Mouse (Mus musculus): ENCODE data around the gene Il1rl2. TPM values are rescaled to one million over a fixed set of nuclear protein-coding genes. Genes with fewer than 3 reads are reported as not detected.
"Not testable (repeated sequence)": the region's sequence is repeated elsewhere in the genome, so short reads cannot be mapped to it uniquely, and the experiment has no call there.

Il1rl2 gene
- polyA plus RNA-seq, 2 experiments, result 5.9 to 7.6 TPM

GRCm38 (mm10) chr1:40293891-40294290 lies 30.5 kb upstream of the Il1rl2 start:
- 82% methylated on average over 7 of the region's 7 CpGs for WGBS
- no peaks in the 10 kb centered on the region for H3K9me3 ChIP-seq (ENCODE audit: control insufficient read depth, low read length)
- no peaks in the 10 kb centered on the region for H3K4me1 ChIP-seq (ENCODE audit: control insufficient read depth, insufficient read depth, low read length)
- H3K36me3 ChIP-seq (ENCODE audit: control insufficient read depth, insufficient read depth, low read length), result no peaks in the 10 kb centered on the region
- H3K4me3 ChIP-seq (replicated peaks; ENCODE audit: low read length), result no peak overlapping the region
- H3K4me2 ChIP-seq (replicated peaks; ENCODE audit: low read depth, low read length, severe bottlenecking), result no peak overlapping the region
- ATAC-seq (ENCODE audit: low FRiP score, low read depth) (no peak), DNase-seq (ENCODE audit: low spot score) (no peak)
- no peak overlapping the region for H3K27ac ChIP-seq (replicated peaks; ENCODE audit: low read depth, low read length)
- H3K27me3 ChIP-seq (ENCODE audit: control insufficient read depth, insufficient read depth, low read length), result no peaks in the 10 kb centered on the region
- H3K9ac ChIP-seq (ENCODE audit: low read depth, low read length, severe bottlenecking), result no peak overlapping the region
- no peak for TF ChIP-seq POLR2A (IDR thresholded peaks at IDR 0.05; ENCODE audit: borderline replicate concordance, extremely low read depth, insufficient read depth, insufficient read length)

DNA sequence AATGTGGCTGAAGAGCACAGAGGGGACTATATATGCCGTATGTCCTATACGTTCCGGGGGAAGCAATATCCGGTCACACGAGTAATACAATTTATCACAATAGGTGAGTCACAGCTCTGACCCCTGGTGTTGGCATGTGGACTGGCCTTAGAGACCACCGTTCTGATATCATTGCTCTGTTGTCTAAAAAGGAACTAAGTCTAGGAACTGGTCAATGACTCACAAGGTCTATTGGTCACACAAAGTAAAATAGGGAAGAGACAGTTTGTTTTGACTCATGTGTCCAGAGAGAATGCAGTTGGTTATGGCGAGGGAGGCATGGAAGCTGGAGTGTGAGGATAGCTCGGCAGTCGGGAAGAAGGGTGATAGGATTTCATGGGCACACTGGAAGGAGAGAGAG lies 29.6 kb upstream of the Il1rl2 start:
- H3K4me2 ChIP-seq (replicated peaks; ENCODE audit: low read depth, low read length, severe bottlenecking), result no peak overlapping the region
- no peaks in the 10 kb centered on the region for H3K4me1 ChIP-seq (ENCODE audit: control insufficient read depth, insufficient read depth, low read length)
- H3K9ac ChIP-seq (ENCODE audit: low read depth, low read length, severe bottlenecking), result no peak overlapping the region
- ATAC-seq (ENCODE audit: low FRiP score, low read depth), result no peak
- 0 out of 2 replicates have a peak, but pooled peaks cover 3% of the 10 kb centered on the region for H3K36me3 ChIP-seq (ENCODE audit: control insufficient read depth, insufficient read depth, low read length)
- no peak for TF ChIP-seq POLR2A (IDR thresholded peaks at IDR 0.05; ENCODE audit: borderline replicate concordance, extremely low read depth, insufficient read depth, insufficient read length)
- no peaks in the 10 kb centered on the region for H3K9me3 ChIP-seq (ENCODE audit: control insufficient read depth, low read length)
- no peak overlapping the region for H3K27ac ChIP-seq (replicated peaks; ENCODE audit: low read depth, low read length)
- H3K27me3 ChIP-seq (ENCODE audit: control insufficient read depth, insufficient read depth, low read length), result no peaks in the 10 kb centered on the region
- 88% methylated on average over 9 of the region's 9 CpGs for WGBS
- no peak overlapping the region for H3K4me3 ChIP-seq (replicated peaks; ENCODE audit: low read length)
- DNase-seq (ENCODE audit: low spot score), result no peak

DNA sequence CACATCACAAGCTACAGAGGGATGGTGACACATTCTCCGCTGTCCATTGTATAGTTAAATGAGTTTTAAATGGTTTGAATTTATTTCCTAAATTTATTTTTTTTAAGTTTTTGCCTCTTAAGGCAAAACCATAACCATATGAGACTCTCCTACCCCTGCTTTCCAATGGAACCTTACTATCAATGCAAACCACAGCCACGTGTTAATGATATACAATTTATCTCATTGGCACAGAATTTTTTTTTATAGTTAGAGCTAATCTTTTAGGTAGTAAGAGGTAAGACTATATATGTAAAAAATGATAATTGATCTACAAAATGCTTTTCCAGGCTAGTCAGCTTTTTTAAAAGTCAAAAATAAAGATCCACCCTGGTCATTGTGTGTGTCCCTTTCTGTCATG lies 26.4 kb upstream of the Il1rl2 start:
- Histone ChIP-seq H3K9me3 (ENCODE audit: control insufficient read depth, low read length) (no peaks in the 10 kb centered on the region), H3K27ac (replicated peaks; ENCODE audit: low read depth, low read length) (no peak overlapping the region), H3K4me3 (replicated peaks; ENCODE audit: low read length) (no peak overlapping the region), H3K9ac (ENCODE audit: low read depth, low read length, severe bottlenecking) (no peak overlapping the region), H3K27me3 (ENCODE audit: control insufficient read depth, insufficient read depth, low read length) (no peaks in the 10 kb centered on the region), H3K36me3 (ENCODE audit: control insufficient read depth, insufficient read depth, low read length) (0 out of 2 replicates have a peak, but pooled peaks cover 3% of the 10 kb centered on the region), H3K4me2 (replicated peaks; ENCODE audit: low read depth, low read length, severe bottlenecking) (no peak overlapping the region), H3K4me1 (ENCODE audit: control insufficient read depth, insufficient read depth, low read length) (no peaks in the 10 kb centered on the region)
- ATAC-seq (ENCODE audit: low FRiP score, low read depth), result no peak
- 85% methylated on average over 2 of the region's 2 CpGs for WGBS
- DNase-seq (ENCODE audit: low spot score), result no peak
- no peak for TF ChIP-seq POLR2A (IDR thresholded peaks at IDR 0.05; ENCODE audit: borderline replicate concordance, extremely low read depth, insufficient read depth, insufficient read length)

- Histone ChIP-seq H3K9ac (ENCODE audit: low read depth, low read length, severe bottlenecking) (no peak overlapping the region), H3K9me3 (ENCODE audit: control insufficient read depth, low read length) (no peaks in the 10 kb centered on the region), H3K4me3 (replicated peaks; ENCODE audit: low read length) (no peak overlapping the region), H3K4me1 (ENCODE audit: control insufficient read depth, insufficient read depth, low read length) (no peaks in the 10 kb centered on the region), H3K36me3 (ENCODE audit: control insufficient read depth, insufficient read depth, low read length) (0 out of 2 replicates have a peak, but pooled peaks cover 3% of the 10 kb centered on the region), H3K4me2 (replicated peaks; ENCODE audit: low read depth, low read length, severe bottlenecking) (no peak overlapping the region), H3K27me3 (ENCODE audit: control insufficient read depth, insufficient read depth, low read length) (no peaks in the 10 kb centered on the region), H3K27ac (replicated peaks; ENCODE audit: low read depth, low read length) (no peak overlapping the region)
- ATAC-seq (ENCODE audit: low FRiP score, low read depth), result no peak
- no peak for TF ChIP-seq POLR2A (IDR thresholded peaks at IDR 0.05; ENCODE audit: borderline replicate concordance, extremely low read depth, insufficient read depth, insufficient read length)
- WGBS, result 67% methylated on average over 7 of the region's 7 CpGs
- DNase-seq (ENCODE audit: low spot score), result no peak
Measured at GRCm38 (mm10) chr1:40303179-40303866, 21.1 kb upstream of the Il1rl2 start.

DNA sequence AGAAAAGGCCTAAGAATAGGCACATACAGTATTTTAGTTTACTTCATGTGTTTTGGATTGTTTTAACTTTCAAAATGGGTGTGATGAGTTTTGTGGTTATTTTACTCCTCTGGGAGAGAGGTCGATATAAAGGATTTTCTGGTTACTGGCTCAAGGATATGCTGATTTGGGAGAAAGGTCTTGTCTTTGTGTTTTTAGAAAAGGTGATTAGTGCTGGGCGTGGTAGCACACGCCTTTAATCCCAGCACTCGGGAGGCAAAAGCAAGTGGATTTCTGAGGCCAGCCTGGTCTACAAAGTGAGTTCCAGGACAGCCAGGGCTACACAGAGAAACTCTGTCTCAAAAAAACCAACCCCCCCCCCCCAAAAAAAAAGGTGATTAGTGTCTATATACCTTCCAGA lies 20.1 kb upstream of the Il1rl2 start:
- not testable (repeated sequence) for H3K27ac ChIP-seq (replicated peaks; ENCODE audit: low read depth, low read length); H3K9me3 ChIP-seq (ENCODE audit: control insufficient read depth, low read length); H3K36me3 ChIP-seq (ENCODE audit: control insufficient read depth, insufficient read depth, low read length); DNase-seq (ENCODE audit: low spot score); H3K4me1 ChIP-seq (ENCODE audit: control insufficient read depth, insufficient read depth, low read length); H3K4me2 ChIP-seq (replicated peaks; ENCODE audit: low read depth, low read length, severe bottlenecking); H3K27me3 ChIP-seq (ENCODE audit: control insufficient read depth, insufficient read depth, low read length); H3K4me3 ChIP-seq (replicated peaks; ENCODE audit: low read length); ATAC-seq (ENCODE audit: low FRiP score, low read depth); H3K9ac ChIP-seq (ENCODE audit: low read depth, low read length, severe bottlenecking)
- 74% methylated on average over 4 of the region's 4 CpGs for WGBS

All from limb, embryonic 14.5 days (tissue).